Mouse (Mus musculus) heart, adult 2 months (tissue): ENCODE results near the gene Ubtd2. TPM values are rescaled to one million over a fixed set of nuclear protein-coding genes. Genes with fewer than 3 reads are reported as not detected.

Experiments used
- DNase-seq, 2 experiments: peaks; one replicate each; pipeline ENCODE4 v3.0.0; 2021
- H3K27ac ChIP-seq: fragments of 200-600 bp; 2 replicates; pipeline ENCODE4 v1.8.1; 2022
- H3K27me3 ChIP-seq: fragments of 200-500 bp; 2 replicates; pipeline ENCODE4 v1.6.1; 2012; ENCODE audit warnings: mild to moderate bottlenecking, low read length, inconsistent platforms, mixed read lengths; ENCODE audit not compliant: control insufficient read depth, insufficient read depth
- H3K36me3 ChIP-seq: fragments of 200-500 bp; 2 replicates; pipeline ENCODE4 v1.6.1; 2012; ENCODE audit warnings: low read length, inconsistent platforms; ENCODE audit not compliant: control insufficient read depth, insufficient read depth
- H3K4me1 ChIP-seq: fragments of 200-500 bp; 2 replicates; pipeline ENCODE4 v1.6.1; 2011; ENCODE audit warnings: low read length; ENCODE audit not compliant: control insufficient read depth, insufficient read depth
- H3K4me3 ChIP-seq: fragments of 200-600 bp; 2 replicates; pipeline ENCODE4 v1.8.1; 2022
- H3K79me2 ChIP-seq: fragments of 200-500 bp; replicated peaks from 2 replicates; pipeline ENCODE4 v1.6.1; 2012; ENCODE audit warnings: mild to moderate bottlenecking, inconsistent platforms, low read length, moderate library complexity, mixed read lengths; ENCODE audit not compliant: control insufficient read depth, insufficient read depth
- H3K9ac ChIP-seq: fragments of 200-500 bp; 2 replicates; pipeline ENCODE4 v1.6.1; 2012; ENCODE audit warnings: low read depth, mild to moderate bottlenecking, control low read depth, inconsistent platforms, low read length, mixed read lengths
- CTCF ChIP-seq: fragments of 200-600 bp; IDR thresholded peaks from 2 replicates; pipeline ENCODE4 v1.8.1; 2022; ENCODE audit warnings: antibody characterized with exemption, mild to moderate bottlenecking, moderate library complexity
- EP300 ChIP-seq: fragments of 200-500 bp; IDR thresholded peaks from 2 replicates; pipeline ENCODE4 v1.6.1; 2011; ENCODE audit warnings: low read depth, low read length, control low read depth; ENCODE audit not compliant: insufficient read depth
- POLR2A ChIP-seq: fragments of 200-500 bp; IDR thresholded peaks from 2 replicates; pipeline ENCODE4 v1.6.1; 2011; ENCODE audit warnings: mild to moderate bottlenecking, low read depth, low read length, control low read depth; ENCODE audit not compliant: insufficient read depth
- WGBS: fragments of 180-500 bp; shearing (Covaris S2); methylation state at CpG from one replicate; pipeline ENCODE4 v1.1.7; 2018; 5-methylcytosine and 5-hydroxymethylcytosine counted together
- intact Hi-C: fragments of 180-260 bp; cut with DNase I; formaldehyde crosslinking; loops from one replicate; pipeline ENCODE4 v1.15.1; 2025
- polyA plus RNA-seq: library from polyadenylated mRNA; depleted of rRNA; stranded (reverse); fragments of >200 nt; gene quantifications from 2 replicates; pipeline ENCODE4 v1.2.3, GENCODE M21; 2012
- total RNA-seq, 2 experiments: library from RNA; stranded (reverse); gene quantifications; 2 replicates each; pipeline ENCODE4 v1.2.3; 2021

The Ubtd2 gene
- total and polyA plus RNA-seq, 3 experiments = 4.2 to 5.1 (median 4.5) TPM

DNA sequence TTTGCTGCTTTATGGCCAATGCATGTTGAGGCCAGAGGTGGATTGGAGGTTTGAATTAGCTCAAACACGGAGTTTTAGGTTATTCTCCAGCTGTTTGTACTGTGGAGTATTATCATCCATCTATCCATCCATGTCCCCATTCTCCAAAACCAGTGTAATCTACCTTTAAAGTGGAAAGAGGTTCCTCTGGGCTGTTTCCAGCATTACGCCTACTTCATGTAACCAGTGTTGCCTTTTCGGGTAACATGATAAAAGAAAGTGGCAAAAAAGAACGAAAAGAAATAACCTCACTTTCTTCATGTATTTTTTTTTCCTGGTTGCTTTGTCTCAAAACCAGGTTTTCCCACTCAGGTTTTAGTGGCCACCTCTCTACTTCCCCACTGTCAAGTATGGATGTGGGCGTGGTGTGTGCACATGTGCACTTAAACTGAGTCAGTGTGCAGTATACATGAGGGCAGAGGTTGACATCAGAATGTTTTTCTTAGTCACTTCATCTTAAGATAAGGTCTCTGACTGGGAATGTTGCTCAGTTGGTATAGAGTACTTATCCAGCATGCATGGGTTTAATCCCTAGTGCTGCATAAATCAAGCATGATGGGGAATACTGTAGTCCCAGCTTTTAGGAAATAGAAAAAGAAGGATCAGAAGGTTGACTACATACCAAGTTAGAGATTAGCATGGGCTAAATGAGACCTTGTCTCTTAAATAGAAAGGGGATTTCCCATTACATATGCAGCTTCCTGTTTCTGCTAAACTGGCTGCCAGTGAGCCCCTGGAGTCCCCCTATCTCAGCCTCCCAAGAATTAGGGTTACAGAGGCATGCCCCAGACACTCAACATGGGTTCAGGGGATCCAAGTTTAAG, 33.9 kb downstream of the Ubtd2 start:
- H3K79me2 ChIP-seq = peaks cover 2% of the 10 kb centered on the region; the same call in 1 of the 2 replicates
- DNase-seq = no peak
- no peak overlapping the region for H3K9ac ChIP-seq
- H3K4me1 ChIP-seq = peaks cover 3% of the 10 kb centered on the region
- H3K27ac ChIP-seq = no peak overlapping the region
- H3K36me3 ChIP-seq = no peaks in the 10 kb centered on the region
- no peaks in the 10 kb centered on the region for H3K27me3 ChIP-seq
- TF ChIP-seq CTCF = no peak
- no peak for TF ChIP-seq POLR2A
- TF ChIP-seq EP300 = no peak
- WGBS = 70% methylated on average over 5 of the region's 5 CpGs
- no peak overlapping the region for H3K4me3 ChIP-seq
- intact Hi-C loops = no loop called here

DNA sequence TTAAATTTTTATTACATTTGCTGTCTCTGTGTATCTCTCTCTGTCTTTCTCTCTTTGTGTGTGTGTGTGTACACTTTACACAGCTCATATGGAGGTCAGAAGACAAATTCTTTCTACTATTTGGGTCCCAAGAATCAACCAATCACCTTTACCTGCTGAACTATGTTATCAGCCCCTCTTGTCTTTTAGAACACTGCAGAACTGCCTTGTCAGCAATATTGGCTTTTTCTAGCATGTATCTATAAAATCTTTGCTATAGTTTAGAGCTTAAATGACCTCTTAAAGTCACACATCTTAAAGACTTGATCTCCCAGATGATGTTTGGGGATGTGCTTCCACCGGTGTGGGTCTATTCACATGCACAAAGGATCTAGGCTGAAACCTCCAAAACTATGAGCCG, 35.9 kb downstream of the Ubtd2 start:
- no peak for TF ChIP-seq POLR2A
- no peak for TF ChIP-seq EP300
- TF ChIP-seq CTCF = no peak
- Histone ChIP-seq H3K4me1 (peaks cover 3% of the 10 kb centered on the region), H3K27ac (no peak overlapping the region), H3K4me3 (no peak overlapping the region), H3K36me3 (no peaks in the 10 kb centered on the region), H3K27me3 (no peaks in the 10 kb centered on the region), H3K9ac (no peak overlapping the region), H3K79me2 (peaks cover 2% of the 10 kb centered on the region; the same call in 1 of the 2 replicates)
- whole genome bisulfite sequencing = 98% methylated on average over 2 of the region's 2 CpGs
- no peak for DNase-seq
- intact Hi-C loops = no loop called here

DNA sequence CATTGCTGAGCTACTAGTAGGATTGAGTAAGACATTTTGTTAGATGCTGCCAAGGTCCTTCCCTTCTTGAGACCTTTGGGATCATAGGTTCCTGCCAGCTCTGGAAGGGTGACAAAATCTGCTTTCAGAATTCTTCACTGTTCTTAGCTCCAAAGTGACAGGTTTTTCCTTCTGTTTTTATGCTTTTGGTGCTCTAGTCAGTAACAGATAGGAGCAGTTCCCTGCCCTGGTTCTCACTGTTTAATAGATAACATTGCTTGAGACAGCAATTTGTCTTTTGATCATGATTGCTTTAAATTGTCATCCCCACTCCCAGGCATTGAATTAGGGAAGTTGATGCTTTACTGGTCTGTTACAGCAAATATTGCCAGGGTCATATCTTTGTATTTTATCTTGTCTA, 38.1 kb downstream of the Ubtd2 start:
- DNase-seq = peak in 1 of 2 experiments; percentile 26

DNA sequence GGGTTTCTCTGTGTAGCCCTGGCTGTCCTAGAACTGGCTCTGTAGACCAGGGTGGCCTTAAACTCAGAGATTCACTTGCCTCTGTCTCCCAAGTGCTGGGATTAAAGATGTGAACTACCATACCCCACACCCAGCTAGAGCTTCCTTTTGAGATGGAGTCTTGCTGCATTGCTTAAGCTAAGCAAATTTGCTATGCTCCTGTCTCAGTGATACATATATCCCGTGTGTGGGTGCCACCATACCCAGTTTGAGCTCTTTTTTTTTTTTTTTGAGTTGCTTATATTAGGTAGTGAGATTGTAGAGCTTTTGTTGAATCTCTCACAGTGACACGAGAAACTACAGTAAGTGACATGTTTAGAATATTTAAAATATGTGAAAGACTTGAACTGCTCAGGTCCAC, 40.1 kb downstream of the Ubtd2 start:
- no peak for TF ChIP-seq POLR2A
- TF ChIP-seq EP300 = no peak
- TF ChIP-seq CTCF = no peak
- no peaks in the 10 kb centered on the region for H3K79me2 ChIP-seq
- H3K4me3 ChIP-seq = no peak overlapping the region
- no peak overlapping the region for H3K27ac ChIP-seq
- WGBS = 88% methylated on average over 2 of the region's 2 CpGs
- DNase-seq = no peak
- intact Hi-C loops = no loop called here
- no peak overlapping the region for H3K9ac ChIP-seq
- no peaks in the 10 kb centered on the region for H3K27me3 ChIP-seq
- no peaks in the 10 kb centered on the region for H3K4me1 ChIP-seq
- H3K36me3 ChIP-seq = no peaks in the 10 kb centered on the region

More for the DNA sequence above, 38.1 kb downstream of the Ubtd2 start:
- intact Hi-C loops = no loop called here
- H3K27ac ChIP-seq = no peak overlapping the region
- peaks cover 3% of the 10 kb centered on the region for H3K4me1 ChIP-seq
- H3K36me3 ChIP-seq = no peaks in the 10 kb centered on the region
- TF ChIP-seq EP300 (no peak), CTCF (no peak), POLR2A (no peak)
- no peak overlapping the region for H3K9ac ChIP-seq
- H3K79me2 ChIP-seq = peaks cover 2% of the 10 kb centered on the region; the same call in 1 of the 2 replicates
- no peak overlapping the region for H3K4me3 ChIP-seq
- H3K27me3 ChIP-seq = no peaks in the 10 kb centered on the region

DNA sequence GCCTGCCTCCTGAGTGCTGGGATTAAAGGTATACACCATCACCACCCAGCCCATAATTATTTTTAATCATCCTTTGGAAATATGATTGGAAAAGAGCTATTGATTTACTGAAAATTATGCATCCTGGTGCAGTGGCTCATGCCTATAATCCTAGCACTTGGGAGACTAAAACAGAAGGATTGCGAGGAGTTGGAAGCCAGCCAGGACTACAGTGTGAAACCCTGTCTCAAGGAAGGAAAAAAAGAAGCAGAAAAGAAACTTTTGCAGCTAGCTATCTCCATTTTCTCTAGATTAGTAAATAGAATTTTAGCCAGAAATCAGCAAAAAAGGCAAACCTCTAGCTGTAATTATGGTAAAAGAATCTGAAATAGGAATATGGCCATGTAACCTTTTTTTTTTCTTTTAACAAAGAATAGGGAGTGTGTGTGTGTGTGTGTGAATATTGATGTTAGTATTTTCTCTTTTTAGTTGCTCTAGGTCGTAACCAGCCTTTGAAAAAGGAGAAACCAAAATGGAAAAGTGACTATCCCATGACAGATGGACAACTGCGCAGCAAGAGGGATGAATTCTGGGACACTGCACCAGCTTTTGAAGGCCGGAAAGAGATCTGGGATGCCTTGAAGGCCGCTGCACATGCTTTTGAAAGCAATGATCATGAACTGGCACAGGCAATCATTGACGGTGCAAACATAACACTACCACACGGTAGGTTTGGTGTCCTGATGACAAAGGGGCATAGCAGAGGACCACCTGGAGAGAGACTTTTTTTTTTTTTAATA, 43.8 kb downstream of the Ubtd2 start:
- Histone ChIP-seq H3K27me3 (no peaks in the 10 kb centered on the region), H3K4me1 (no peaks in the 10 kb centered on the region), H3K79me2 (no peaks in the 10 kb centered on the region), H3K27ac (no peak overlapping the region), H3K9ac (no peak overlapping the region), H3K4me3 (no peak overlapping the region), H3K36me3 (no peaks in the 10 kb centered on the region; the same call in 1 of the 2 replicates)
- TF ChIP-seq POLR2A = no peak
- no peak for TF ChIP-seq CTCF
- 83% methylated on average over 7 of the region's 7 CpGs for WGBS
- intact Hi-C loops = no loop called here
- DNase-seq = peak in 1 of 2 experiments; percentile 39
